Mouse (Mus musculus) embryonic facial prominence, embryonic 13.5 days (tissue): Measurements from ENCODE around the gene Jazf1. TPM values are rescaled to one million over a fixed set of nuclear protein-coding genes. Genes with fewer than 3 reads are reported as not detected.

ENCODE experiments used
- ATAC-seq: fragments of 200-750 bp; cut with Nextera tagmentation; 2 replicates; pipeline ENCODE4 v1.8.0; 2017; ENCODE audit warnings: low read depth; ENCODE audit not compliant: insufficient number of reproducible peaks, insufficient read depth, low FRiP score, low TSS enrichment
- H3K27ac ChIP-seq: fragments of 300-500 bp; sonication (generic); 2 replicates; pipeline ENCODE4 v1.5.1; 2015; ENCODE audit warnings: moderate library complexity, mild to moderate bottlenecking, inconsistent platforms
- H3K27me3 ChIP-seq: fragments of 300-500 bp; sonication (generic); 2 replicates; pipeline ENCODE4 v1.6.1; 2015; ENCODE audit warnings: mild to moderate bottlenecking, inconsistent platforms
- H3K36me3 ChIP-seq: fragments of 300-500 bp; sonication (generic); 2 replicates; pipeline ENCODE4 v1.6.1; 2015; ENCODE audit warnings: mild to moderate bottlenecking, inconsistent platforms
- H3K4me1 ChIP-seq: fragments of 300-500 bp; sonication (generic); 2 replicates; pipeline ENCODE4 v1.6.1; 2015; ENCODE audit warnings: inconsistent platforms
- H3K4me2 ChIP-seq: fragments of 300-500 bp; sonication (generic); 2 replicates; pipeline ENCODE4 v1.6.1; 2015; ENCODE audit warnings: moderate library complexity, mild to moderate bottlenecking, inconsistent platforms
- H3K4me3 ChIP-seq: fragments of 300-500 bp; sonication (generic); 2 replicates; pipeline ENCODE4 v1.5.1; 2015; ENCODE audit warnings: mild to moderate bottlenecking, inconsistent platforms
- H3K9ac ChIP-seq: fragments of 300-500 bp; sonication (generic); 2 replicates; pipeline ENCODE4 v1.6.1; 2015; ENCODE audit warnings: mild to moderate bottlenecking, inconsistent platforms
- H3K9me3 ChIP-seq: fragments of 300-500 bp; sonication (generic); 2 replicates; pipeline ENCODE4 v1.6.1; 2016; ENCODE audit warnings: inconsistent platforms
- WGBS: fragments of 180-500 bp; shearing (Covaris S2); methylation state at CpG from one replicate; pipeline ENCODE4 v1.1.7; 2015; ENCODE audit warnings: mixed read lengths; 5-methylcytosine and 5-hydroxymethylcytosine counted together
- polyA plus RNA-seq: library from polyadenylated mRNA; unstranded; fragments of >200 nt; fragmentation: Nextera tagmentation; extraction: Ambion mirVana; gene quantifications from 2 replicates; pipeline ENCODE4 v1.2.1, GENCODE M21; 2015

Jazf1 gene
- polyA plus RNA-seq, 1 experiment from 2014 or later, result 11.3 TPM

GRCm38 (mm10) chr6:52952526-52952900, 115.9 kb downstream of the Jazf1 start:
- ATAC-seq, result no peak
- no peaks in the 10 kb centered on the region for H3K27me3 ChIP-seq
- H3K4me3 ChIP-seq, result no peak overlapping the region
- H3K4me1 ChIP-seq, result peaks cover 15% of the 10 kb centered on the region
- no peaks in the 10 kb centered on the region for H3K36me3 ChIP-seq
- H3K27ac ChIP-seq, result no peak overlapping the region
- no peak overlapping the region for H3K9ac ChIP-seq
- no peaks in the 10 kb centered on the region for H3K9me3 ChIP-seq
- H3K4me2 ChIP-seq, result no peak overlapping the region
- 68% methylated on average over 8 of the region's 8 CpGs for WGBS

GRCm38 (mm10) chr6:52951871-52952525, 116.4 kb downstream of the Jazf1 start:
- Histone ChIP-seq H3K4me1 (peaks cover 15% of the 10 kb centered on the region), H3K27ac (peak overlapping the region; percentile 23; the same call in 1 of the 2 replicates), H3K9ac (no peak overlapping the region), H3K4me2 (no peak overlapping the region), H3K4me3 (no peak overlapping the region), H3K27me3 (no peaks in the 10 kb centered on the region), H3K36me3 (no peaks in the 10 kb centered on the region), H3K9me3 (no peaks in the 10 kb centered on the region)
- WGBS, result 72% methylated on average over 7 of the region's 7 CpGs
- no peak for ATAC-seq

GRCm38 (mm10) chr6:52950371-52950770, 118.1 kb downstream of the Jazf1 start:
- WGBS, result 66% methylated on average over 5 of the region's 5 CpGs
- Histone ChIP-seq H3K4me2 (no peak overlapping the region), H3K4me3 (no peak overlapping the region), H3K9me3 (no peaks in the 10 kb centered on the region), H3K4me1 (peaks cover 15% of the 10 kb centered on the region), H3K27me3 (no peaks in the 10 kb centered on the region), H3K36me3 (no peaks in the 10 kb centered on the region), H3K9ac (no peak overlapping the region), H3K27ac (no peak overlapping the region)
- no peak for ATAC-seq

- Histone ChIP-seq H3K4me2 (no peak overlapping the region), H3K9ac (no peak overlapping the region), H3K27me3 (no peaks in the 10 kb centered on the region; the same call in 1 of the 2 replicates), H3K27ac (no peak overlapping the region), H3K4me3 (no peak overlapping the region), H3K9me3 (no peaks in the 10 kb centered on the region), H3K36me3 (no peaks in the 10 kb centered on the region), H3K4me1 (peaks cover 12% of the 10 kb centered on the region; the same call in 1 of the 2 replicates)
- WGBS, result 43% methylated on average over 5 of the region's 5 CpGs
- no peak for ATAC-seq
Observed at GRCm38 (mm10) chr6:52942534-52942933, 125.9 kb downstream of the Jazf1 start.

- H3K9ac ChIP-seq, result no peak overlapping the region
- H3K27ac ChIP-seq, result no peak overlapping the region
- ATAC-seq, result no peak
- H3K4me1 ChIP-seq, result peaks cover 12% of the 10 kb centered on the region
- H3K36me3 ChIP-seq, result no peaks in the 10 kb centered on the region
- WGBS, result 48% methylated on average over 5 of the region's 5 CpGs
- H3K4me3 ChIP-seq, result no peak overlapping the region
- no peaks in the 10 kb centered on the region for H3K9me3 ChIP-seq
- H3K27me3 ChIP-seq, result no peaks in the 10 kb centered on the region; the same call in 1 of the 2 replicates
- H3K4me2 ChIP-seq, result no peak overlapping the region
Observed at GRCm38 (mm10) chr6:52942101-52942500, 126.3 kb downstream of the Jazf1 start.

- no peak for ATAC-seq
- no peaks in the 10 kb centered on the region for H3K36me3 ChIP-seq
- H3K4me2 ChIP-seq, result no peak overlapping the region
- H3K4me1 ChIP-seq, result peaks cover 26% of the 10 kb centered on the region
- no peaks in the 10 kb centered on the region; the same call in 1 of the 2 replicates for H3K27me3 ChIP-seq
- H3K9me3 ChIP-seq, result no peaks in the 10 kb centered on the region
- no peak overlapping the region for H3K9ac ChIP-seq
- H3K27ac ChIP-seq, result no peak overlapping the region
- H3K4me3 ChIP-seq, result no peak overlapping the region
- 74% methylated on average over 3 of the region's 3 CpGs for WGBS
Observed at GRCm38 (mm10) chr6:52937916-52938315, 130.5 kb downstream of the Jazf1 start.

GRCm38 (mm10) chr6:52936995-52937394, 131.4 kb downstream of the Jazf1 start:
- Histone ChIP-seq H3K27ac (no peak overlapping the region), H3K36me3 (no peaks in the 10 kb centered on the region), H3K9me3 (no peaks in the 10 kb centered on the region), H3K9ac (no peak overlapping the region), H3K4me3 (no peak overlapping the region), H3K4me1 (peaks cover 29% of the 10 kb centered on the region), H3K27me3 (no peaks in the 10 kb centered on the region; the same call in 1 of the 2 replicates), H3K4me2 (no peak overlapping the region)
- ATAC-seq, result no peak
- WGBS, result 42% methylated on average over 10 of the region's 10 CpGs

GRCm38 (mm10) chr6:52934021-52934420, 134.4 kb downstream of the Jazf1 start:
- no peaks in the 10 kb centered on the region for H3K27me3 ChIP-seq
- ATAC-seq, result no peak
- H3K9me3 ChIP-seq, result no peaks in the 10 kb centered on the region
- H3K27ac ChIP-seq, result peak overlapping the region; percentile 67; the same call in 1 of the 2 replicates
- H3K4me2 ChIP-seq, result no peak overlapping the region
- 82% methylated on average over 6 of the region's 6 CpGs for WGBS
- H3K9ac ChIP-seq, result no peak overlapping the region
- H3K36me3 ChIP-seq, result no peaks in the 10 kb centered on the region
- H3K4me1 ChIP-seq, result peaks cover 24% of the 10 kb centered on the region
- no peak overlapping the region for H3K4me3 ChIP-seq

GRCm38 (mm10) chr6:52932603-52933178, 135.7 kb downstream of the Jazf1 start:
- Histone ChIP-seq H3K36me3 (no peaks in the 10 kb centered on the region), H3K4me2 (no peak overlapping the region), H3K9me3 (no peaks in the 10 kb centered on the region), H3K27me3 (no peaks in the 10 kb centered on the region), H3K4me1 (peaks cover 24% of the 10 kb centered on the region), H3K4me3 (no peak overlapping the region), H3K27ac (peak overlapping the region; percentile 71; the same call in 1 of the 2 replicates), H3K9ac (no peak overlapping the region)
- 0 out of 2 replicates have a peak, but pooled peaks have one; percentile 64 for ATAC-seq
- WGBS, result 11% methylated on average over 7 of the region's 7 CpGs

- Histone ChIP-seq H3K4me2 (no peak overlapping the region), H3K4me3 (no peak overlapping the region), H3K4me1 (peaks cover 32% of the 10 kb centered on the region), H3K9me3 (no peaks in the 10 kb centered on the region), H3K36me3 (no peaks in the 10 kb centered on the region), H3K27ac (no peak overlapping the region), H3K9ac (no peak overlapping the region), H3K27me3 (no peaks in the 10 kb centered on the region)
- no peak for ATAC-seq
- WGBS, result 90% methylated on average over 12 of the region's 12 CpGs
Observed at GRCm38 (mm10) chr6:52929358-52929757, 139.1 kb downstream of the Jazf1 start.

- no peak for ATAC-seq
- WGBS, result 72% methylated on average over 4 of the region's 4 CpGs
- no peaks in the 10 kb centered on the region for H3K27me3 ChIP-seq
- no peaks in the 10 kb centered on the region for H3K36me3 ChIP-seq
- H3K9me3 ChIP-seq, result no peaks in the 10 kb centered on the region
- no peak overlapping the region for H3K27ac ChIP-seq
- peaks cover 14% of the 10 kb centered on the region for H3K4me1 ChIP-seq
- H3K9ac ChIP-seq, result no peak overlapping the region
- H3K4me2 ChIP-seq, result no peak overlapping the region
- no peak overlapping the region for H3K4me3 ChIP-seq
Observed at GRCm38 (mm10) chr6:52926947-52927346, 141.5 kb downstream of the Jazf1 start.

- Histone ChIP-seq H3K9me3 (no peaks in the 10 kb centered on the region), H3K4me1 (peaks cover 14% of the 10 kb centered on the region), H3K9ac (no peak overlapping the region), H3K27me3 (no peaks in the 10 kb centered on the region), H3K27ac (peak overlapping the region; percentile 16; the same call in 1 of the 2 replicates), H3K36me3 (no peaks in the 10 kb centered on the region), H3K4me2 (no peak overlapping the region), H3K4me3 (no peak overlapping the region)
- 46% methylated on average over 9 of the region's 9 CpGs for WGBS
- ATAC-seq, result no peak
Observed at GRCm38 (mm10) chr6:52925458-52926042, 142.9 kb downstream of the Jazf1 start.
